25 mouse cellular contexts compared by ENCODE assay signal in the genomic region with DNA sequence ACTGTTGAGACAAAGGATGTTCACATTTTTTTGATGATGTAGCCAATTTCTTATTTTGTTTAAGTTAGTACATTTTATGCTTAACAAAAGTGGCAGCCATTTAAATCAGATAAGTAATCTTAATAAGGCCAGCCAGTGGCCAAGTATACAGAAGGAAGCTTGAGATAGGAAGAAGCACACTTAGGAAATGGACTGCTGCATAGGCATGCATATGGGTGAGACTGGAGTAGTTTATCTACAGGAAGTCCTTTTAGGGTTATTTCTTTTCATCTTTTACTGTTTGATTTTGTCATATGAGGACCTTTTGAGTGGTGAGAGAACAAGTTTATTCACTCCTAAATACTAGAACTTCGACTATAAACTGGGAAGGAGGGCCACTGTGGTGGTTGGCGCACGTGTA.
DNase-seq lines count a peak whose midpoint lies in the region; ATAC-seq and TF ChIP-seq lines count a peak whose summit lies in the region.
"Had no signal": no experiment of that assay in that cellular context is flagged by ENCODE, and none has a peak within 500 bp of the region (broad histone marks: within the 10 kb centered on the region; RNA-seq: fewer than 3 reads in every experiment).

No protein-coding gene starts in this region.

- no peak overlapping the region for H3K27ac ChIP-seq in lung, embryonic 16.5 days (ENCODE audit: low read length)
- H3K27ac ChIP-seq: embryonic facial prominence, embryonic 10.5 days; embryonic facial prominence, embryonic 12.5 days; forebrain, embryonic 13.5 days; forebrain, embryonic 15.5 days had no signal

- H3K9me3 ChIP-seq in lung, embryonic 16.5 days (ENCODE audit: control insufficient read depth, low read length), result no peaks in the 10 kb centered on the region
- H3K9me3 ChIP-seq in G1E (replicated peaks), result no peaks in the 10 kb centered on the region
- H3K9me3 ChIP-seq: embryonic facial prominence, embryonic 10.5 days; embryonic facial prominence, embryonic 12.5 days; forebrain, embryonic 13.5 days; forebrain, embryonic 15.5 days had no signal

- TF ChIP-seq CTCF in G1E (IDR thresholded peaks at IDR 0.05; ENCODE audit: low read depth, low read length), result no peak

- DNase-seq in lung, postnatal 4 days, result no peak
- no peak for DNase-seq in G1E (ENCODE audit: low spot score)
- no peak for DNase-seq in cerebellum, postnatal 10 days
- DNase-seq in left cerebral cortex, postnatal 10 days (ENCODE audit: extremely low spot score in 1 of 2, low spot score in 2 of 2), result no peak
- DNase-seq: adrenal gland, adult 8-10 months; adrenal gland, postnatal 14 days; adrenal gland, postnatal 36 days; B cell, adult 2 months; cerebellum, adult 11-12 months; cerebellum, adult 2 months; cerebellum, adult 9-10 months; cerebellum, postnatal 14 days; cerebellum, postnatal 36 days; forebrain, postnatal 0 days had no signal

- H3K27me3 ChIP-seq in lung, embryonic 16.5 days (ENCODE audit: control insufficient read depth, insufficient read depth, low read depth, low read length), result no peaks in the 10 kb centered on the region
- no peaks in the 10 kb centered on the region for H3K27me3 ChIP-seq in G1E (ENCODE audit: insufficient read depth, low read length)
- H3K27me3 ChIP-seq: CH12.LX; embryonic facial prominence, embryonic 12.5 days; forebrain, embryonic 13.5 days; forebrain, embryonic 15.5 days had no signal

- peak; percentile 51; the same call in 1 of the 2 replicates for ATAC-seq in lung, embryonic 16.5 days (ENCODE audit: low read depth)
- peak; percentile 60; the same call in 1 of the 2 replicates for ATAC-seq in G1E (ENCODE audit: extremely low read depth, insufficient number of reproducible peaks, low FRiP score, poor library complexity, severe bottlenecking)
- ATAC-seq in common myeloid progenitor, adult 5-6 weeks (replicated peaks; ENCODE audit: low read depth, poor library complexity, severe bottlenecking), result peak; percentile 83
- ATAC-seq in megakaryocyte-erythroid progenitor cell, adult 5-6 weeks (replicated peaks; ENCODE audit: low FRiP score, low TSS enrichment, poor library complexity, severe bottlenecking), result peak; percentile 83
- ATAC-seq: activated CD4-positive, CD25-positive, alpha-beta regulatory T cell, adult 4 months; CD4-positive, CD25-positive, alpha-beta regulatory T cell, adult 4 months; forebrain, embryonic 13.5 days; forebrain, embryonic 15.5 days; forebrain, postnatal 0 days; Patski had no signal

- H3K9ac ChIP-seq in lung, embryonic 16.5 days (ENCODE audit: low read length), result no peak overlapping the region
- H3K9ac ChIP-seq: embryonic facial prominence, embryonic 12.5 days; forebrain, embryonic 13.5 days; forebrain, embryonic 15.5 days; forebrain, postnatal 0 days had no signal

- H3K4me1 ChIP-seq in lung, embryonic 16.5 days (replicated peaks; ENCODE audit: control insufficient read depth, insufficient read depth, low read length), result no peaks in the 10 kb centered on the region
- H3K4me1 ChIP-seq in G1E (ENCODE audit: insufficient read depth, low read depth, low read length), result no peaks in the 10 kb centered on the region
- H3K4me1 ChIP-seq: embryonic facial prominence, embryonic 10.5 days; embryonic facial prominence, embryonic 12.5 days; forebrain, embryonic 13.5 days; forebrain, embryonic 15.5 days had no signal

- no peak overlapping the region for H3K4me3 ChIP-seq in lung, embryonic 16.5 days (ENCODE audit: low read length)
- H3K4me3 ChIP-seq in G1E (ENCODE audit: low read depth, low read length), result no peak overlapping the region
- H3K4me3 ChIP-seq: embryonic facial prominence, embryonic 10.5 days; embryonic facial prominence, embryonic 12.5 days; forebrain, embryonic 13.5 days; forebrain, embryonic 15.5 days had no signal

- H3K4me2 ChIP-seq in lung, embryonic 16.5 days (ENCODE audit: low read depth, low read length), result no peak overlapping the region
- H3K4me2 ChIP-seq: embryonic facial prominence, embryonic 12.5 days; forebrain, embryonic 13.5 days; forebrain, embryonic 15.5 days had no signal

- intact Hi-C loops in left cerebral cortex, postnatal 10 days (cut with DNase I), result no loop called here

- H3K36me3 ChIP-seq in lung, embryonic 16.5 days (ENCODE audit: control insufficient read depth, insufficient read depth, low read length), result no peaks in the 10 kb centered on the region
- no peaks in the 10 kb centered on the region for H3K36me3 ChIP-seq in G1E (replicated peaks)
- H3K36me3 ChIP-seq: embryonic facial prominence, embryonic 10.5 days; embryonic facial prominence, embryonic 12.5 days; forebrain, embryonic 15.5 days had no signal

- 50% methylated on average over 3 of the region's 3 CpGs for WGBS in lung, embryonic 16.5 days
